Mouse (Mus musculus) intestine, postnatal 0 days (tissue): Measurements from ENCODE around the gene Gna13. TPM values are rescaled to one million over a fixed set of nuclear protein-coding genes. Genes with fewer than 3 reads are reported as not detected.
A peak's percentile ranks its signal among the peaks of the same experiment; 100 is the strongest.

Experiments
- ATAC-seq: fragments of 200-750 bp; cut with Nextera tagmentation; 2 replicates; pipeline ENCODE4 v1.8.0; 2017; ENCODE audit warnings: mild to moderate bottlenecking, moderate TSS enrichment, moderate library complexity
- H3K27ac ChIP-seq: fragments of 300-500 bp; sonication (generic); 2 replicates; pipeline ENCODE4 v1.5.1; 2014; ENCODE audit warnings: mild to moderate bottlenecking, low read depth, low read length, moderate library complexity
- H3K27me3 ChIP-seq: fragments of 300-500 bp; sonication (generic); replicated peaks from 2 replicates; pipeline ENCODE4 v1.6.1; 2014; ENCODE audit warnings: low read length, mixed read lengths; ENCODE audit not compliant: control insufficient read depth, insufficient read depth
- H3K36me3 ChIP-seq: fragments of 300-500 bp; sonication (generic); 2 replicates; pipeline ENCODE4 v1.6.1; 2014; ENCODE audit warnings: mild to moderate bottlenecking, moderate library complexity; ENCODE audit not compliant: control insufficient read depth, insufficient read depth
- H3K4me1 ChIP-seq: fragments of 300-500 bp; sonication (generic); replicated peaks from 2 replicates; pipeline ENCODE4 v1.6.1; 2014; ENCODE audit warnings: antibody characterized with exemption, low read length, mixed read lengths; ENCODE audit not compliant: control insufficient read depth, insufficient read depth
- H3K4me2 ChIP-seq: fragments of 300-500 bp; sonication (generic); replicated peaks from 2 replicates; pipeline ENCODE4 v1.6.1; 2014; ENCODE audit warnings: low read depth, mild to moderate bottlenecking, moderate library complexity
- H3K4me3 ChIP-seq: fragments of 300-500 bp; sonication (generic); 2 replicates; pipeline ENCODE4 v1.5.1; 2014; ENCODE audit warnings: low read depth, low read length
- H3K9ac ChIP-seq: fragments of 300-500 bp; sonication (generic); 2 replicates; pipeline ENCODE4 v1.6.1; 2014; ENCODE audit warnings: mild to moderate bottlenecking, low read depth, low read length
- H3K9me3 ChIP-seq: fragments of 300-500 bp; sonication (generic); 2 replicates; pipeline ENCODE4 v1.6.1; 2016; ENCODE audit warnings: mixed run types; ENCODE audit not compliant: control insufficient read depth
- CTCF ChIP-seq: sonication (generic); IDR thresholded peaks from 2 replicates; pipeline ENCODE4 v1.5.1; 2016; ENCODE audit warnings: low read depth, mild to moderate bottlenecking, control low read depth, antibody characterized with exemption, moderate library complexity
- WGBS: fragments of 180-500 bp; shearing (Covaris S2); extraction: QIAGEN DNeasy Blood & Tissue Kit; methylation state at CpG from one replicate; pipeline ENCODE4 v1.1.7; 2014; 5-methylcytosine and 5-hydroxymethylcytosine counted together
- polyA plus RNA-seq: library from polyadenylated mRNA; unstranded; fragments of >200 nt; fragmentation: Nextera tagmentation; extraction: Ambion mirVana; gene quantifications from 2 replicates; pipeline ENCODE4 v1.2.1, GENCODE M21; 2015

Gna13 gene
- polyA plus RNA-seq, 1 experiment from 2014 or later, result 81.7 TPM

- peaks cover 31% of the 10 kb centered on the region for H3K4me1 ChIP-seq
- 14% methylated on average over 10 of the region's 10 CpGs for WGBS
Measured at GRCm38 (mm10) chr11:109343991-109344599, 18.5 kb upstream of the Gna13 start.

GRCm38 (mm10) chr11:109347242-109347959 is 15.2 kb upstream of the Gna13 start:
- Histone ChIP-seq H3K27ac (peak overlapping the region; percentile 93), H3K9me3 (no peaks in the 10 kb centered on the region), H3K36me3 (no peaks in the 10 kb centered on the region), H3K4me2 (peak overlapping the region; percentile 21), H3K9ac (no peak overlapping the region; the same call in 1 of the 2 replicates), H3K4me1 (peaks cover 27% of the 10 kb centered on the region), H3K4me3 (no peak overlapping the region), H3K27me3 (no peaks in the 10 kb centered on the region)
- no peak for TF ChIP-seq CTCF
- peak; percentile 14; the same call in 1 of the 2 replicates for ATAC-seq
- WGBS, result 3% methylated on average over 10 of the region's 10 CpGs

More at GRCm38 (mm10) chr11:109343991-109344599, 18.5 kb upstream of the Gna13 start:
- Histone ChIP-seq H3K4me3 (no peak overlapping the region), H3K36me3 (no peaks in the 10 kb centered on the region), H3K27me3 (no peaks in the 10 kb centered on the region), H3K9me3 (no peaks in the 10 kb centered on the region), H3K4me2 (peak overlapping the region; percentile 11), H3K9ac (no peak overlapping the region), H3K27ac (peak overlapping the region; percentile 41; the same call in 1 of the 2 replicates)
- peak; percentile 73 for TF ChIP-seq CTCF
- ATAC-seq, result peak; percentile 48

GRCm38 (mm10) chr11:109348408-109348807 is 14.2 kb upstream of the Gna13 start:
- WGBS, result 64% methylated on average over 12 of the region's 12 CpGs
- Histone ChIP-seq H3K9me3 (no peaks in the 10 kb centered on the region), H3K4me1 (peaks cover 29% of the 10 kb centered on the region), H3K36me3 (no peaks in the 10 kb centered on the region), H3K4me2 (no peak overlapping the region), H3K27ac (peak overlapping the region; percentile 93), H3K27me3 (no peaks in the 10 kb centered on the region), H3K9ac (no peak overlapping the region), H3K4me3 (no peak overlapping the region)
- TF ChIP-seq CTCF, result no peak
- ATAC-seq, result no peak

- H3K27ac ChIP-seq, result peak overlapping the region; percentile 93
- peaks cover 36% of the 10 kb centered on the region for H3K4me1 ChIP-seq
- H3K27me3 ChIP-seq, result no peaks in the 10 kb centered on the region
- H3K4me2 ChIP-seq, result peak overlapping the region; percentile 30; the same call in 1 of the 2 replicates
- TF ChIP-seq CTCF, result no peak
- H3K9me3 ChIP-seq, result no peaks in the 10 kb centered on the region
- H3K4me3 ChIP-seq, result no peak overlapping the region
- no peak overlapping the region for H3K9ac ChIP-seq
- ATAC-seq, result peak; percentile 90
- 30% methylated on average over 5 of the region's 5 CpGs for WGBS
- no peaks in the 10 kb centered on the region for H3K36me3 ChIP-seq
Measured at GRCm38 (mm10) chr11:109349652-109350316, 12.8 kb upstream of the Gna13 start.

DNA sequence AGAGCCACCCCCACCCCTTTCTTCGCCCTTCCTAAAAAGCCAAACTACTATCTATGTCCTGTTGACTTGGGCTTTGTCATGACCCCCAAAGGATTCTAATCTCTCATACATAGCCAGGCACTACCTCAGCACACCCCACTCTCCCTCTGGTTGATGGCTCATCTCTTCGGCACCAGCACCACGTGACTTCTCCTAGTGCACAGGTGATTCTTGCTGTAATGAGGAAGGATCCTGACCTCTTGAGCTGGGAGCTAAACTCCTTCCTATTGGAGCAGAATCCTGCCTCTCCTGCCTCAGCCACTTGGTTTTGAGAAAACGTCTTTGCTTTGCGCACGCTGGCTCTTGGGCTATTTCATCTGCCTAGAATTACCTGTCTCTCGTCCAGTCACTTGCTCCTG is 12.3 kb upstream of the Gna13 start:
- Histone ChIP-seq H3K27me3 (no peaks in the 10 kb centered on the region), H3K4me2 (0 out of 2 replicates have a peak overlapping the region, but pooled peaks have one; percentile 9), H3K27ac (peak overlapping the region; percentile 93), H3K4me3 (no peak overlapping the region), H3K4me1 (peaks cover 36% of the 10 kb centered on the region), H3K9me3 (no peaks in the 10 kb centered on the region), H3K9ac (no peak overlapping the region), H3K36me3 (no peaks in the 10 kb centered on the region)
- ATAC-seq, result peak; percentile 83
- 43% methylated on average over 7 of the region's 7 CpGs for WGBS
- TF ChIP-seq CTCF, result no peak

GRCm38 (mm10) chr11:109351489-109351888 is 11.1 kb upstream of the Gna13 start:
- Histone ChIP-seq H3K27ac (peak overlapping the region; percentile 66; the same call in 1 of the 2 replicates), H3K4me1 (peaks cover 30% of the 10 kb centered on the region), H3K9ac (no peak overlapping the region), H3K9me3 (no peaks in the 10 kb centered on the region), H3K4me3 (no peak overlapping the region), H3K36me3 (no peaks in the 10 kb centered on the region), H3K4me2 (no peak overlapping the region), H3K27me3 (no peaks in the 10 kb centered on the region)
- ATAC-seq, result peak; percentile 27
- no peak for TF ChIP-seq CTCF
- 42% methylated on average over 4 of the region's 4 CpGs for WGBS
